Mouse (Mus musculus) embryonic fibroblast, embryonic 13.5 days (primary cell): ENCODE data around the gene Adgrb3.

Source experiments
- CTCF ChIP-seq: IDR thresholded peaks from 2 replicates; pipeline ENCODE4 v1.5.1; 2011; ENCODE audit warnings: mild to moderate bottlenecking, control low read depth, low read length, moderate library complexity, borderline replicate concordance; ENCODE audit not compliant: insufficient read depth
- POLR2A ChIP-seq: IDR thresholded peaks from 2 replicates; pipeline ENCODE4 v1.6.1; 2011; ENCODE audit warnings: low read depth, mild to moderate bottlenecking, control low read depth, low read length, moderate library complexity

- TF ChIP-seq POLR2A (no peak), CTCF (no peak)
Measured at GRCm38 (mm10) chr1:25744736-25745135, 84.8 kb downstream of the Adgrb3 start.
